Mouse (Mus musculus): ENCODE measurements at regions not wholly inside any gene's neighbourhood (a gene's known extent, or its start where the extent isn't known, plus 50 kb on each side); places are given as distances from the start of the nearest gene placed in this dataset.

DNA sequence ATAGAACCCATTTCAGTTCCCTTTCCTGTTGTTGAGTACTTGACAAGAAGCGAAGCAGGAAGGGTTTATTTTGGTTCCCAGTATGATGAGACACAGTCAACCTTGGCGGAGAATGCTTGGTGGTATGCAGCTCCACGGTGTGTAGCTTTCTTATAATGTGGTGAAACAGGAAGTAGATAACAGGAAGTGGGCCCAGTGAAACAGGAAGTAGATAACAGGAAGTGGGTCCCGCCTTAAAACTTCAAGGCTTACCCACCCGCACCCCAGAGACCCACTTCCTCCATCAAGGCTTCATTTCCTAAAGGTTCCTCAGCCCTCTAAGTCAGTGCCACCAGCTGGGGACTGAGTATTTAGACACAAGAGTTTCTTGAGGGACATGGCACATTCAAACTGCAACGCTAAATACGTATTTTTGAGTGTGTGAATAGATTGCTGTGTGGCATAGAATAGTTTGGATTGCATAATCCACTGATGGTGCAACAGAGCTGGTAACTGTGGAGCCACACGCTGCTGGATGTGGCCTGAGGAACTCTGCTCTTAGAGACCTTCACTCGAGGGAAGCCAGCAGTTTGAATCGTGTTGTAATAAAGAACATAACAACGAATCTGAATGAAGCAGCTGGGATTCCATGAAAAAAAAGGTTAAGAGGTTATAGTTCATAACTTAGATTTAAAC is 190.8 kb downstream of the Npr3 start:
- peak; percentile 96 for ATAC-seq (replicated peaks; ENCODE audit: poor library complexity)

- no peak for ATAC-seq (replicated peaks; ENCODE audit: poor library complexity)
These were observed 194.4 kb downstream of the Npr3 start for GRCm38 (mm10) chr15:11712481-11713274.

DNA sequence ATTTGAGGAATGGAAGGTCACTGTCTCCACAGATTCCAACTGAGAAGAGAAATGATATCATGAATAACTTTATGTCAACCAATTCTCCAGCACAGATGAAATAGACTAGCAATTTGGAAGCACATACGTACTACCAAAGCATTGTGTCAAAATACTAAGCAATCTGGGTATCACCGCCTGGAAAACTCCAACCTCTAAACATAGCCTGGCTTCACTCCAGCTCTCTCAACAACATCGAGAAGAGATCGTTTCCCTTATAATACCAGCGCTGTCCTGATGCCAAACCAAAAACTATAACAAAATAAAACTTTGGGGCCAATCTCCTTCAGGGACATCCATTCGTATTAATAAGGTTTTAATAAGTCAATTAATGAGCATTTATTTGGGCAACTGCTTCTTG is 205.8 kb downstream of the Npr3 start:
- no peak for ATAC-seq (replicated peaks; ENCODE audit: poor library complexity)

DNA sequence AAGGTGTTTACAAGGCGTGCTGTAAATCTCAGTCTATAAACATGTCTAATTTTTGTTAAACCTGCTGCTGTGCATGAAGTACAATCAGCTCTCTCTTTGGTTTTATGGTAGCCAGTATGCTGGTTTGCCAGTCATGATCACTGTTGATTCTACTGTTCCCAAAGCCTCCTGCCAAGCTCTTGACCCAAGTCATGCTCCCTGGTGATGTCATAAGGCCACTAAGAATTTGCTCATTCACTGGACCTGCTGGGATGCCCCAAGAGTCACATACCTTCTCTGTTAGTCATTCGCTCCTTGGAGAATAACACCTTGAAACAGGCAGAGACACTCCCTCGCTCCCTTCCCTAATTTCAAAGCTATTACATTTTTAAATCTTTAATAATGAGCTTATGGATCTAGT is 207.2 kb downstream of the Npr3 start:
- no peak for ATAC-seq (replicated peaks; ENCODE audit: poor library complexity)

DNA sequence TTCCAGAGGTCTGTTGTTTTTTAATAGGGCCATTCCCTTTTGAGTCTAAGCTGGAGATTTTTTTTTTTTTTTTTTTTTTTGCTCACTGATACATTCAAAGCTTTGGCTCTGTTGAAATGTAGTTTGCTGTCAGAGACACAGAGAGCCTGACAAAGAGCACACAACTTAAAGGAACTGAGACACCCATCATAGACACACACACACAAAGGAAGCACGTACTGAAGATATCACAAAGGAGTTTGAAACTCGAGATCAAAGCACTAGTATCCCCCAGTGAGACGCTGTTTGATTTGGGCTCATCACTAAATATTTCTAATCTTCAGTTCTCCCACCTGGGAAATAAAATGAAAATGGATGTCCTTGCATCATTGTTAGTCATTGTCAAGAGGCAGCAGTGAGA is 210.0 kb downstream of the Npr3 start:
- no peak for ATAC-seq (replicated peaks; ENCODE audit: poor library complexity)

GRCm38 (mm10) chr15:11693772-11694270 is 213.3 kb downstream of the Npr3 start:
- no peak for ATAC-seq (replicated peaks; ENCODE audit: poor library complexity)

- no peak for ATAC-seq (replicated peaks; ENCODE audit: poor library complexity)
These were observed 242.2 kb downstream of the Npr3 start for GRCm38 (mm10) chr15:11664839-11665379.

- ATAC-seq (replicated peaks; ENCODE audit: poor library complexity), result no peak
These were observed 251.9 kb downstream of the Npr3 start for GRCm38 (mm10) chr15:11655168-11655567.

GRCm38 (mm10) chr15:11646241-11646640 is 246.8 kb upstream of the Tars start:
- no peak for ATAC-seq (replicated peaks; ENCODE audit: poor library complexity)

- ATAC-seq (replicated peaks; ENCODE audit: poor library complexity), result no peak
These were observed 245.3 kb upstream of the Tars start for GRCm38 (mm10) chr15:11644779-11645178.

DNA sequence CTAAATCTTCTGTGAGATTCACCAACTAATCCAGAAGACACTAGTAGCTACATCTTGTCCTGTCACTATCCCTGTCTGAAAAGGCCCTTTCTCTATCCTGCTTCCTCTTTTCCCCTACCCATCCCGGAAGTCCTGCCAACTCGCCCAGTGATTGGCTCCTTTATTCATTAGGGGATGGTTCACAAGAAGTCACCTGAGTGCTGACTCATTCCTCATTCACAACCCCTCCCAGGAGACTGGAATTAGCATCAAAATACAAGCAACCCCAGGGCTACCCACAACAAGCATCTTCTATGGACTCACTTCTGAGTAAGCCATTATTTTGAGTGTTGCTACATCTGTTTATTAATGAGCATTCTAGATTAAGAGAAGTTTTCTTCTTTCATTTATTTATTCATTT is 231.2 kb upstream of the Tars start:
- ATAC-seq (replicated peaks; ENCODE audit: poor library complexity), result no peak

DNA sequence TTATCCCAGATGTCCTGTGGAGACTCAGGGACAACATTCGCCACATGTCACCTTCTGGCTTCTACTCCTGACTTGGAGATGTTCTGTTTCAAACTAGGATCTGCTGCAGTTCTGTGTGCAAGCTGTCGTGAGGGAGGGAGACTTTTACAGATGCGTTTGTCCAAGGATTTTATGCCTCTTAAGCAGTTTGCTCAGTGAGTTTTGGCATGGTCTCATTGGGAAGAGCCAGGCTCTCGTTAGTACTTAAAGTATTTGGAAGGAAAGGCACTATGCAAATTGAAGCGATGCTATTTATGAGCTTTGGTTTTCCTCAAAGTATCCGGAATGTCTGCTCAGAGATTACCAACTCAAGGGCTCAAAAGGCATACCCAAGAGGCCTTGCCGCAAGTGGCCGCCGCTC is 227.0 kb upstream of the Tars start:
- ATAC-seq (replicated peaks; ENCODE audit: poor library complexity), result no peak

DNA sequence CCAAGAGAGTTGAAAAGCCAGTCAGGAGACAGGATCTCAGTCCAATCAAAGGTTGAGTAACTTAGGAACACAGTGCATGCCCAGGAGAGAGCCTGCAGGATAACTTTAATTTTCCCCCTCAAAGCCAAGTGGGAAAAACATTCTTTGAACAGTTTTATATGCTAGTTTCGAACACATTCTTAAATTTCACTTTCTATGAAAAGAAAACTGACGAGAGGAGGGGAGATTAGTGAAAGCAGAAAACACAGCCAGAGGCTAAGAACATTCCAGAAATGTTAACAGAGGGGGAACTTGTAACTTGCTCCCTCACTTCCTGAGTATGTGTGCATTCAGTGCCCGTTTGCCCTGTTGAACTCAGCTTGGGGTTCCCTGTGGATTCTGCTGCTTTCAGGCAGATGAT is 213.0 kb upstream of the Tars start:
- ATAC-seq (replicated peaks; ENCODE audit: poor library complexity), result no peak

DNA sequence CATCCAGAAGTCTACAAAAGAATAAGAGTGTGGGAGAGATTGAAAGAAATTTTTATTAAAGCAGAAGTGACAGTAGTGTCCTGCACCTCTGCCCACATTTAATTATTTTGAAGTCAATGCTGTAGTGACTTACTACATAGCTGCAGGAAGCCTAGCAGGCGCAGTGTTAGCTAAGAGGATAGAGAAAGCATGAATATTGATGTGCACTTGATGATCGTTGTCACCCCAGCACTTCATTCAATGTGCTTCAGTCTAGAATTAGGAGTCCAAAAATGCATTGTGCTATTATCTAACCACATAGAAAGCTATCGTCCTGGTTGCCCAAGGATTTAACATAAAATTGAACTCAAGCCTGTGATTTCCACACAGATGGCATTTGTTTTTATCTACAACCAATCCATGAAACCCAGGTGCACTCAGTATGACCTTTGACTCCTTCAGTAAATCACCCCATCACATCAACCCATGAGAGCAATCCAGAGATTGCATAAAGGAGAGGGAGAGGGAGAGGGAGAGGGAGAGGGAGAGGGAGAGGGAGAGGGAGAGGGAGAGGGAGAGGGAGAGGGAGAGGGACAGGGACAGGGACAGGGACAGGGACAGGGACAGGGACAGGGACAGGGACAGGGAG is 210.7 kb upstream of the Tars start:
- no peak for ATAC-seq (replicated peaks; ENCODE audit: poor library complexity)

DNA sequence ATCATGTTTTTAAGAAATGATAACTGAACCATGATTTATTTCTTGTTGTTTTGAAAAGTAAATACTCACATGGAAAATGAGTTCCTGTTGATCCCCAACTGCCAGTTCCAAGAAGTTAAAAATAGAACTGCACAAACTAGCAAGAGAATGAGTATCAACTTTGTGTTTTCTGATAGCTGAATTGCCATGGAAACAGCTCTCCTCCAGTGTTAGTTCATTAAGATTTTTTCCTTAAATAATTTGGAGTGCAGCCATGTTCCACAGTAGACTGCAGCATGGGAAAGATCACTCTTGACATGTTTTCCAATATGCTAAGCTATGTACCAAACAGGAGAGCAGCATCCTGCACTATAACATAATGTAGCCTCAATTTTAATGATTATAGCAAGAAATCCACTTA is 208.0 kb upstream of the Tars start:
- no peak for ATAC-seq (replicated peaks; ENCODE audit: poor library complexity)

- ATAC-seq (replicated peaks; ENCODE audit: poor library complexity), result no peak
These were observed 206.2 kb upstream of the Tars start for GRCm38 (mm10) chr15:11605677-11606076.

DNA sequence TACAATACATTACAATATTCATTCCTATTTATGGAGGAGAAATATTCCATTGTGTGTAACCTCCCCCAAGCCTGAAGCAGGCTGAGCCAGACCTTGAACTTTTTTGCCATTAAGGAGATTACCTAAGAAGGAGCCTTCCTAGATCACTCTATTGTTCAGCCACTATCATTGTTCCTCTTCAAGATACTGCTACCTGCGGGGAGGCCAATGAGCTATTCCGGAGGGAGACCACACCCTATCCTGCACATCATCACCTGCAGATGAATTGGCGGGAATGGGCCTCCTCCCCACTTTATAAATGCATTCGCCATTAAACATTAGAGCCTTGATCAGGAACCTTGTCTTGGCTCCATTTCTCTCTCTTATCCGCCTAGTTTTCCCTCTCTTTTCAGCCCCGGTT is 197.6 kb upstream of the Tars start:
- no peak for ATAC-seq (replicated peaks; ENCODE audit: poor library complexity)

- peak; percentile 50; the same call in 1 of the 2 replicates for ATAC-seq (replicated peaks; ENCODE audit: poor library complexity)
These were observed 191.2 kb upstream of the Tars start for GRCm38 (mm10) chr15:11590542-11591116.

GRCm38 (mm10) chr15:11589795-11590194 is 190.3 kb upstream of the Tars start:
- ATAC-seq (replicated peaks; ENCODE audit: poor library complexity), result no peak

DNA sequence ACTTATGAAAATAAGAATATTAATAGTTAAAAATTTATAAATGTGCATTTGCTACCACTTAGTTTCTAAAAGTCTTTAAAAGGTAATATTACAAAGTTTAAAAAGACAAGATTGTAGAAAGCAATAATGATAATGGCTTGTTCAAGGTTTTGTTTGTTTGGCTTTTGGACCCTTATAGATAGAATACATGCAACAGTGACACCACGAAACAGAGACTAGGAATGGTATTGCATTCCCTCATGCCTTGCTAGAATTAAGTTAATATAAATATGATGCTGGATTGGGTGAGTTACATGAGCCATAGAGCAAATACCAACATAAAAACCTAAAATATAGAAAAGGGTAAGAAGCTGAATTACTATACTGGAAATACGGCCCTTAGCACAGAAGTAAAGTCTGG is 186.9 kb upstream of the Tars start:
- ATAC-seq (replicated peaks; ENCODE audit: poor library complexity), result no peak

DNA sequence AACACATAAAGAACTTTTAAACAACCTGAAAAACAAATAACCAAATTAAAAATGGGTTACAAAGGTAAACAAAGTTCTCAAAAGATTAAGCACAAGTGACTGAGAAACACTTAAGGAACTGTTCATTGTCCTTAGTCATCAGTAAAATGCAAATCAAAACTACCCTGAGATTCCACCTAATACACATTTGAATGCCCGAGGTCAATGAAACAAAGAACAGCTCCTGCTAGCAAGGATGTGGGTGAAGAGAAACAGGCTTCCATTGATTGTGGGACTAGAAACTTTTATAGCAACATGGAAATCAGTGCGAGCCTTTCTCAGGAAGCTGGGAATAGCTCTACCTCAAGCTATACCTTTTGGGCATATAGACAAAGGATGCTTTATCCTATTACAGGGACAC is 184.7 kb upstream of the Tars start:
- ATAC-seq (replicated peaks; ENCODE audit: poor library complexity), result no peak
